Mouse (Mus musculus) heart, adult 2 months (tissue): Measurements from ENCODE around the gene Dnajc28.

Source experiments
- CTCF ChIP-seq: fragments of 200-600 bp; IDR thresholded peaks from 2 replicates; pipeline ENCODE4 v1.8.1; 2022; ENCODE audit warnings: antibody characterized with exemption, mild to moderate bottlenecking, moderate library complexity
- EP300 ChIP-seq: fragments of 200-500 bp; IDR thresholded peaks from 2 replicates; pipeline ENCODE4 v1.6.1; 2011; ENCODE audit warnings: low read depth, low read length, control low read depth; ENCODE audit not compliant: insufficient read depth
- POLR2A ChIP-seq: fragments of 200-500 bp; IDR thresholded peaks from 2 replicates; pipeline ENCODE4 v1.6.1; 2011; ENCODE audit warnings: mild to moderate bottlenecking, low read depth, low read length, control low read depth; ENCODE audit not compliant: insufficient read depth

DNA sequence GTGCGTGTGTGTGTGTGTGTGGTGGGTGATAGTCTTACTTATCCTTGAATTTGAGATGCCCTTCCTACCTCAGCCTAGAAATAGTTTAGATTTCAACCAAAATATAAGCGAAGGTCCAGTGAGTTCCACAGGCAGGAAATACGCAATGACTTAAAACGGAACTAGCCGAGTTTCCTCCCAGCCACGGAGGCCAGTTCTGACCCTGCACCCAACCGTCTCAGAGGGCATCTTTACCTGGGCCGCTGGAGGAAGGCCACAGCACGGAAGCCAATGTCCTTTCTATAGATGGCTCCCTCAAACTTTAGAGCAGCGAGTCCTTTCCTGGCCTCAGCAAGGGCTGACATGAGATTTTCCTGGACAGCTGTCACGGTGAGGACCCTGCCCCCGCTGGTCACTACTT is 14.8 kb upstream of the Dnajc28 start:
- no peak for TF ChIP-seq CTCF
- TF ChIP-seq POLR2A, result no peak
- TF ChIP-seq EP300, result no peak
